Mouse (Mus musculus) WW6 (cell line): ENCODE measurements around the gene Dock11.

Experiments
- DNase-seq: peaks from one replicate; pipeline ENCODE4 v3.0.0-alpha.2; 2013; ENCODE audit warnings: low read depth, low spot score

Gene Dock11

GRCm38 (mm10) chrX:36100883-36101282 is 212.3 kb downstream of the Dock11 start:
- DNase-seq, result no peak

GRCm38 (mm10) chrX:36101318-36101717 is 212.7 kb downstream of the Dock11 start:
- DNase-seq, result no peak

GRCm38 (mm10) chrX:36108601-36109000 is 220.0 kb downstream of the Dock11 start:
- DNase-seq, result no peak

GRCm38 (mm10) chrX:36111622-36112421 is 223.2 kb downstream of the Dock11 start, which contains the start of gene Il13ra1:
Il13ra1 (plus strand) TSS chrX:36112110.
- no peak for DNase-seq

- no peak for DNase-seq
Observed at GRCm38 (mm10) chrX:36112422-36112750, 223.8 kb downstream of the Dock11 start.

- no peak for DNase-seq
Observed at GRCm38 (mm10) chrX:36115171-36115570, 226.5 kb downstream of the Dock11 start.
